Mouse (Mus musculus): ENCODE results near the gene Wdr93.
"Not testable (repeated sequence)": the region's sequence is repeated elsewhere in the genome, so short reads cannot be mapped to it uniquely, and the experiment has no call there.

Wdr93 gene

GRCm38 (mm10) chr7:79749511-79749910, 6.5 kb downstream of the Wdr93 start:
- DNase-seq (ENCODE audit: low spot score), result no peak

GRCm38 (mm10) chr7:79756334-79756733, 13.4 kb downstream of the Wdr93 start:
- DNase-seq (ENCODE audit: low spot score), result no peak

- DNase-seq (ENCODE audit: low spot score), result no peak
Measured at GRCm38 (mm10) chr7:79758176-79758575, 15.2 kb downstream of the Wdr93 start.

- DNase-seq (ENCODE audit: low spot score), result no peak
Measured at GRCm38 (mm10) chr7:79759766-79760165, 16.8 kb downstream of the Wdr93 start.

- DNase-seq (ENCODE audit: low spot score), result no peak
Measured at GRCm38 (mm10) chr7:79761124-79761876, 18.3 kb downstream of the Wdr93 start.

GRCm38 (mm10) chr7:79762106-79762505, 19.1 kb downstream of the Wdr93 start:
- DNase-seq (ENCODE audit: low spot score), result no peak

GRCm38 (mm10) chr7:79765991-79766390, 23.0 kb downstream of the Wdr93 start:
- no peak for DNase-seq (ENCODE audit: low spot score)

- DNase-seq (ENCODE audit: low spot score), result no peak
Measured at GRCm38 (mm10) chr7:79769664-79770063, 26.7 kb downstream of the Wdr93 start.

- no peak for DNase-seq (ENCODE audit: low spot score)
Measured at GRCm38 (mm10) chr7:79771561-79772512, 28.9 kb downstream of the Wdr93 start.

GRCm38 (mm10) chr7:79780647-79781626, 38.0 kb downstream of the Wdr93 start:
- no peak for DNase-seq (ENCODE audit: low spot score)

GRCm38 (mm10) chr7:79781826-79782515, 39.0 kb downstream of the Wdr93 start:
- DNase-seq (ENCODE audit: low spot score), result no peak

- DNase-seq (ENCODE audit: low spot score), result no peak
Measured at GRCm38 (mm10) chr7:79782516-79782855, 39.5 kb downstream of the Wdr93 start.

- no peak for DNase-seq (ENCODE audit: low spot score)
Measured at GRCm38 (mm10) chr7:79786295-79786694, 43.3 kb downstream of the Wdr93 start.

- not testable (repeated sequence) for DNase-seq (ENCODE audit: low spot score)
Measured at GRCm38 (mm10) chr7:79789812-79790211, 46.8 kb downstream of the Wdr93 start.

GRCm38 (mm10) chr7:79792635-79793421, 49.9 kb downstream of the Wdr93 start:
- no peak for DNase-seq (ENCODE audit: low spot score)

GRCm38 (mm10) chr7:79793688-79794087, 50.7 kb downstream of the Wdr93 start, which contains the start of gene Mesp1:
TSS of gene Mesp1 (minus strand) at chr7:79793788.
- no peak for DNase-seq (ENCODE audit: low spot score)

- no peak for DNase-seq (ENCODE audit: low spot score)
Measured at GRCm38 (mm10) chr7:79798606-79799005, 55.6 kb downstream of the Wdr93 start.

GRCm38 (mm10) chr7:79799048-79799447, 56.1 kb downstream of the Wdr93 start:
- peak; percentile 49 for DNase-seq (ENCODE audit: low spot score)

GRCm38 (mm10) chr7:79799506-79799905, 56.5 kb downstream of the Wdr93 start:
- no peak for DNase-seq (ENCODE audit: low spot score)

GRCm38 (mm10) chr7:79800336-79800735, 57.4 kb downstream of the Wdr93 start:
- DNase-seq (ENCODE audit: low spot score), result no peak
